Mouse (Mus musculus): Measurements from ENCODE around the gene Ltb. TPM values are rescaled to one million over a fixed set of nuclear protein-coding genes. Genes with fewer than 3 reads are reported as not detected.

The Ltb gene
- total and polyA plus RNA-seq, 2 experiments from 2014 or later, result 0.27 to 0.33 TPM

GRCm38 (mm10) chr17:35241305-35242014 is 47.2 kb downstream of the Ltb start, which contains the start of gene Ddx39b:
TSS of gene Ddx39b (plus strand) at chr17:35241746.
- peak; percentile 98 for DNase-seq (ENCODE audit: low spot score)
- no peaks in the 10 kb centered on the region for H3K9me3 ChIP-seq (replicated peaks; ENCODE audit: control insufficient read depth, low read length)
- peak within 1 kb of the TSS; percentile 77 for H3K4me2 ChIP-seq (ENCODE audit: low read depth, low read length)
- peak within 1 kb of the TSS; percentile 100 for H3K27ac ChIP-seq (ENCODE audit: low read depth)
- ATAC-seq (ENCODE audit: insufficient read depth, low read depth), result peak; percentile 87
- H3K9ac ChIP-seq (replicated peaks; ENCODE audit: low read depth, low read length), result peak within 1 kb of the TSS; percentile 98
- peaks cover 33% of the 10 kb centered on the region for H3K36me3 ChIP-seq (replicated peaks; ENCODE audit: control insufficient read depth, insufficient read depth, low read length)
- under 1% methylated on average over 65 of the region's 69 CpGs for WGBS
- peak within 1 kb of the TSS; percentile 90 for H3K4me3 ChIP-seq (ENCODE audit: low read depth, low read length)
- no peak for TF ChIP-seq CTCF (IDR thresholded peaks at IDR 0.05; ENCODE audit: low read depth)
- peak; percentile 96; the same call in 1 of the 2 replicates for TF ChIP-seq EP300 (IDR thresholded peaks at IDR 0.05; ENCODE audit: low read depth)
- H3K4me1 ChIP-seq (ENCODE audit: control insufficient read depth, insufficient read depth), result peaks cover 24% of the 10 kb centered on the region
- no peaks in the 10 kb centered on the region for H3K27me3 ChIP-seq (ENCODE audit: control insufficient read depth, insufficient read depth, low read length)

- ATAC-seq (ENCODE audit: insufficient read depth, low read depth), result peak; percentile 43
- under 1% methylated on average over 55 of the region's 55 CpGs for WGBS
- Histone ChIP-seq H3K9ac (replicated peaks; ENCODE audit: low read depth, low read length) (peak overlapping the region; percentile 98), H3K27me3 (ENCODE audit: control insufficient read depth, insufficient read depth, low read length) (no peaks in the 10 kb centered on the region), H3K4me1 (ENCODE audit: control insufficient read depth, insufficient read depth) (peaks cover 24% of the 10 kb centered on the region), H3K36me3 (replicated peaks; ENCODE audit: control insufficient read depth, insufficient read depth, low read length) (peaks cover 42% of the 10 kb centered on the region), H3K9me3 (replicated peaks; ENCODE audit: control insufficient read depth, low read length) (no peaks in the 10 kb centered on the region), H3K27ac (ENCODE audit: low read depth) (peak overlapping the region; percentile 100), H3K4me3 (ENCODE audit: low read depth, low read length) (peak overlapping the region; percentile 90), H3K4me2 (ENCODE audit: low read depth, low read length) (peak overlapping the region; percentile 77)
- peak; percentile 76 for DNase-seq (ENCODE audit: low spot score)
- TF ChIP-seq EP300 (IDR thresholded peaks at IDR 0.05; ENCODE audit: low read depth) (no peak; the same call in 1 of the 2 replicates), CTCF (IDR thresholded peaks at IDR 0.05; ENCODE audit: low read depth) (no peak)
Observed at GRCm38 (mm10) chr17:35242015-35242941, 48.0 kb downstream of the Ltb start.

- no peak for ATAC-seq (ENCODE audit: insufficient read depth, low read depth)
- Histone ChIP-seq H3K27ac (ENCODE audit: low read depth) (peak overlapping the region; percentile 100), H3K4me1 (ENCODE audit: control insufficient read depth, insufficient read depth) (peaks cover 24% of the 10 kb centered on the region), H3K27me3 (ENCODE audit: control insufficient read depth, insufficient read depth, low read length) (no peaks in the 10 kb centered on the region), H3K36me3 (replicated peaks; ENCODE audit: control insufficient read depth, insufficient read depth, low read length) (peaks cover 50% of the 10 kb centered on the region), H3K9me3 (replicated peaks; ENCODE audit: control insufficient read depth, low read length) (no peaks in the 10 kb centered on the region), H3K9ac (replicated peaks; ENCODE audit: low read depth, low read length) (peak overlapping the region; percentile 98), H3K4me3 (ENCODE audit: low read depth, low read length) (peak overlapping the region; percentile 90), H3K4me2 (ENCODE audit: low read depth, low read length) (peak overlapping the region; percentile 77)
- 0 out of 2 replicates have a peak, but pooled peaks have one; percentile 7 for TF ChIP-seq CTCF (IDR thresholded peaks at IDR 0.05; ENCODE audit: low read depth)
- no peak for TF ChIP-seq EP300 (IDR thresholded peaks at IDR 0.05; ENCODE audit: low read depth)
- no peak for DNase-seq (ENCODE audit: low spot score)
- 4% methylated on average over 16 of the region's 16 CpGs for WGBS
Observed at GRCm38 (mm10) chr17:35243086-35243485, 48.8 kb downstream of the Ltb start.

- no peak overlapping the region for H3K4me2 ChIP-seq (ENCODE audit: low read depth, low read length)
- no peak overlapping the region for H3K4me3 ChIP-seq (ENCODE audit: low read depth, low read length)
- no peak for DNase-seq (ENCODE audit: low spot score)
- H3K27ac ChIP-seq (ENCODE audit: low read depth), result no peak overlapping the region
- TF ChIP-seq CTCF (IDR thresholded peaks at IDR 0.05; ENCODE audit: low read depth) (no peak), EP300 (IDR thresholded peaks at IDR 0.05; ENCODE audit: low read depth) (no peak)
- peaks cover 24% of the 10 kb centered on the region for H3K4me1 ChIP-seq (ENCODE audit: control insufficient read depth, insufficient read depth)
- no peaks in the 10 kb centered on the region for H3K9me3 ChIP-seq (replicated peaks; ENCODE audit: control insufficient read depth, low read length)
- H3K27me3 ChIP-seq (ENCODE audit: control insufficient read depth, insufficient read depth, low read length), result no peaks in the 10 kb centered on the region
- ATAC-seq (ENCODE audit: insufficient read depth, low read depth), result no peak
- H3K36me3 ChIP-seq (replicated peaks; ENCODE audit: control insufficient read depth, insufficient read depth, low read length), result peaks cover 69% of the 10 kb centered on the region
- 43% methylated on average over 2 of the region's 2 CpGs for WGBS
- no peak overlapping the region for H3K9ac ChIP-seq (replicated peaks; ENCODE audit: low read depth, low read length)
Observed at GRCm38 (mm10) chr17:35244999-35245398, 50.8 kb downstream of the Ltb start.

Small RNA genes lying within 50 kb of the gene (microRNA-seq; reads per million reads assigned to microRNA genes)
- not detected for gene Mir6973a
- gene Mir6974, result not detected
- gene Mir6975, result 2.5 reads per million, percentile 9 among the genes with 10 or more reads in this experiment

Other genes with a start within 250 kb of the Ltb start
Only the 30 nearest of the 39 such genes appear.
- 0.77 and 0.92 TPM in 2 replicates for gene Vwa7, start 177.9 kb upstream of the Ltb start, total RNA-seq (2014; rRNA removed; ENCODE audit: low replicate concordance)
- 0.43 and 0.63 TPM in 2 replicates for gene Vwa7, start 177.9 kb upstream of the Ltb start, polyA plus RNA-seq (2015; fragmentation: Nextera tagmentation; extraction: Ambion mirVana)
- 2.1 and 9.6 TPM in 2 replicates for gene Sapcd1, start 166.4 kb upstream of the Ltb start, total RNA-seq (2014; rRNA removed; ENCODE audit: low replicate concordance)
- 0.77 and 1.2 TPM in 2 replicates for gene Sapcd1, start 166.4 kb upstream of the Ltb start, polyA plus RNA-seq (2015; fragmentation: Nextera tagmentation; extraction: Ambion mirVana)
- gene Msh5, start 147.7 kb upstream of the Ltb start, total RNA-seq (2014; rRNA removed; ENCODE audit: low replicate concordance), result 1.2 and 5.0 TPM in 2 replicates
- 1.4 and 1.7 TPM in 2 replicates for gene Msh5, start 147.7 kb upstream of the Ltb start, polyA plus RNA-seq (2015; fragmentation: Nextera tagmentation; extraction: Ambion mirVana)
- gene Clic1, start 144.5 kb upstream of the Ltb start, total RNA-seq (2014; rRNA removed; ENCODE audit: low replicate concordance), result 194 and 223 TPM in 2 replicates
- 203 and 205 TPM in 2 replicates for gene Clic1, start 144.5 kb upstream of the Ltb start, polyA plus RNA-seq (2015; fragmentation: Nextera tagmentation; extraction: Ambion mirVana)
- gene Ddah2, start 135.4 kb upstream of the Ltb start, total RNA-seq (2014; rRNA removed; ENCODE audit: low replicate concordance), result 97.1 and 114 TPM in 2 replicates
- 128 and 130 TPM in 2 replicates for gene Ddah2, start 135.4 kb upstream of the Ltb start, polyA plus RNA-seq (2015; fragmentation: Nextera tagmentation; extraction: Ambion mirVana)
- not detected in 2 replicates for gene Ly6g6c, start 129.1 kb upstream of the Ltb start, total RNA-seq (2014; rRNA removed; ENCODE audit: low replicate concordance)
- not detected in 2 replicates for gene Ly6g6c, start 129.1 kb upstream of the Ltb start, polyA plus RNA-seq (2015; fragmentation: Nextera tagmentation; extraction: Ambion mirVana)
- gene Mpig6b, start 128.3 kb upstream of the Ltb start, total RNA-seq (2014; rRNA removed; ENCODE audit: low replicate concordance), result 0.15 TPM in 1 of 2 replicates, not detected in the other
- gene Mpig6b, start 128.3 kb upstream of the Ltb start, polyA plus RNA-seq (2015; fragmentation: Nextera tagmentation; extraction: Ambion mirVana), result 0.15 and 0.16 TPM in 2 replicates
- 1.6 TPM in 1 of 2 replicates, not detected in the other for gene Ly6g6e, start 117.5 kb upstream of the Ltb start, total RNA-seq (2014; rRNA removed; ENCODE audit: low replicate concordance)
- gene Ly6g6e, start 117.5 kb upstream of the Ltb start, polyA plus RNA-seq (2015; fragmentation: Nextera tagmentation; extraction: Ambion mirVana), result 0.22 and 0.32 TPM in 2 replicates
- 3.8 TPM in 1 of 2 replicates, not detected in the other for gene Ly6g6d, start 116.4 kb upstream of the Ltb start, total RNA-seq (2014; rRNA removed; ENCODE audit: low replicate concordance)
- 3.0 and 3.3 TPM in 2 replicates for gene Ly6g6d, start 116.4 kb upstream of the Ltb start, polyA plus RNA-seq (2015; fragmentation: Nextera tagmentation; extraction: Ambion mirVana)
- not detected in 2 replicates for gene Ly6g6f, start 108.8 kb upstream of the Ltb start, total RNA-seq (2014; rRNA removed; ENCODE audit: low replicate concordance)
- 0.10 TPM in 1 of 2 replicates, not detected in the other for gene Ly6g6f, start 108.8 kb upstream of the Ltb start, polyA plus RNA-seq (2015; fragmentation: Nextera tagmentation; extraction: Ambion mirVana)
- 74.3 and 131 TPM in 2 replicates for gene Abhd16a, start 105.2 kb upstream of the Ltb start, total RNA-seq (2014; rRNA removed; ENCODE audit: low replicate concordance)
- gene Abhd16a, start 105.2 kb upstream of the Ltb start, polyA plus RNA-seq (2015; fragmentation: Nextera tagmentation; extraction: Ambion mirVana), result 73.2 and 74.1 TPM in 2 replicates
- not detected in 2 replicates for gene Ly6g5c, start 86.2 kb upstream of the Ltb start, total RNA-seq (2014; rRNA removed; ENCODE audit: low replicate concordance)
- gene Ly6g5c, start 86.2 kb upstream of the Ltb start, polyA plus RNA-seq (2015; fragmentation: Nextera tagmentation; extraction: Ambion mirVana), result 0.25 and 0.26 TPM in 2 replicates
- 0.97 TPM in 1 of 2 replicates, not detected in the other for gene Ly6g5b, start 79.0 kb upstream of the Ltb start, total RNA-seq (2014; rRNA removed; ENCODE audit: low replicate concordance)
- gene Ly6g5b, start 79.0 kb upstream of the Ltb start, polyA plus RNA-seq (2015; fragmentation: Nextera tagmentation; extraction: Ambion mirVana), result 0.30 TPM in 1 of 2 replicates, not detected in the other
- gene Gpank1, start 73.0 kb upstream of the Ltb start, total RNA-seq (2014; rRNA removed; ENCODE audit: low replicate concordance), result 4.2 and 24.1 TPM in 2 replicates
- 9.1 and 9.6 TPM in 2 replicates for gene Gpank1, start 73.0 kb upstream of the Ltb start, polyA plus RNA-seq (2015; fragmentation: Nextera tagmentation; extraction: Ambion mirVana)
- 239 and 244 TPM in 2 replicates for gene Csnk2b, start 72.4 kb upstream of the Ltb start, total RNA-seq (2014; rRNA removed; ENCODE audit: low replicate concordance)
- 232 and 241 TPM in 2 replicates for gene Csnk2b, start 72.4 kb upstream of the Ltb start, polyA plus RNA-seq (2015; fragmentation: Nextera tagmentation; extraction: Ambion mirVana)
- gene D17H6S53E, start 68.1 kb upstream of the Ltb start, total RNA-seq (2014; rRNA removed; ENCODE audit: low replicate concordance), result 22.3 and 135 TPM in 2 replicates
- gene D17H6S53E, start 68.1 kb upstream of the Ltb start, polyA plus RNA-seq (2015; fragmentation: Nextera tagmentation; extraction: Ambion mirVana), result 16.4 and 17.3 TPM in 2 replicates
- gene Apom, start 62.4 kb upstream of the Ltb start, total RNA-seq (2014; rRNA removed; ENCODE audit: low replicate concordance), result not detected in 2 replicates
- 0.11 TPM in 2 replicates for gene Apom, start 62.4 kb upstream of the Ltb start, polyA plus RNA-seq (2015; fragmentation: Nextera tagmentation; extraction: Ambion mirVana)
- gene Bag6, start 59.3 kb upstream of the Ltb start, total RNA-seq (2014; rRNA removed; ENCODE audit: low replicate concordance), result 188 and 235 TPM in 2 replicates
- 35.6 and 37.7 TPM in 2 replicates for gene Bag6, start 59.3 kb upstream of the Ltb start, polyA plus RNA-seq (2015; fragmentation: Nextera tagmentation; extraction: Ambion mirVana)
- gene Prrc2a, start 29.5 kb upstream of the Ltb start, total RNA-seq (2014; rRNA removed; ENCODE audit: low replicate concordance), result 99.2 and 120 TPM in 2 replicates
- gene Prrc2a, start 29.5 kb upstream of the Ltb start, polyA plus RNA-seq (2015; fragmentation: Nextera tagmentation; extraction: Ambion mirVana), result 56.6 and 60.7 TPM in 2 replicates
- gene Aif1, start 18.4 kb upstream of the Ltb start, total RNA-seq (2014; rRNA removed; ENCODE audit: low replicate concordance), result 1.8 TPM in 1 of 2 replicates, not detected in the other
- 6.5 and 7.5 TPM in 2 replicates for gene Aif1, start 18.4 kb upstream of the Ltb start, polyA plus RNA-seq (2015; fragmentation: Nextera tagmentation; extraction: Ambion mirVana)
- gene Lst1, start 6.0 kb upstream of the Ltb start, total RNA-seq (2014; rRNA removed; ENCODE audit: low replicate concordance), result 6.6 and 52.7 TPM in 2 replicates
- gene Lst1, start 6.0 kb upstream of the Ltb start, polyA plus RNA-seq (2015; fragmentation: Nextera tagmentation; extraction: Ambion mirVana), result 7.0 and 9.7 TPM in 2 replicates
- gene Tnf, start 7.6 kb downstream of the Ltb start, total RNA-seq (2014; rRNA removed; ENCODE audit: low replicate concordance), result 0.53 TPM in 1 of 2 replicates, not detected in the other
- 0.12 and 0.21 TPM in 2 replicates for gene Tnf, start 7.6 kb downstream of the Ltb start, polyA plus RNA-seq (2015; fragmentation: Nextera tagmentation; extraction: Ambion mirVana)
- not detected in 2 replicates for gene Lta, start 10.9 kb downstream of the Ltb start, total RNA-seq (2014; rRNA removed; ENCODE audit: low replicate concordance)
- gene Lta, start 10.9 kb downstream of the Ltb start, polyA plus RNA-seq (2015; fragmentation: Nextera tagmentation; extraction: Ambion mirVana), result not detected in 2 replicates
- 0.93 TPM in 1 of 2 replicates, not detected in the other for gene Gm16181, start 26.4 kb downstream of the Ltb start, total RNA-seq (2014; rRNA removed; ENCODE audit: low replicate concordance)
- gene Gm16181, start 26.4 kb downstream of the Ltb start, polyA plus RNA-seq (2015; fragmentation: Nextera tagmentation; extraction: Ambion mirVana), result 0.81 and 0.87 TPM in 2 replicates
- 3.2 and 3.7 TPM in 2 replicates for gene Atp6v1g2, start 39.2 kb downstream of the Ltb start, total RNA-seq (2014; rRNA removed; ENCODE audit: low replicate concordance)
- gene Atp6v1g2, start 39.2 kb downstream of the Ltb start, polyA plus RNA-seq (2015; fragmentation: Nextera tagmentation; extraction: Ambion mirVana), result 10.6 and 10.7 TPM in 2 replicates
- 14.3 and 33.4 TPM in 2 replicates for gene Nfkbil1, start 41.4 kb downstream of the Ltb start, total RNA-seq (2014; rRNA removed; ENCODE audit: low replicate concordance)
- 6.7 and 7.0 TPM in 2 replicates for gene Nfkbil1, start 41.4 kb downstream of the Ltb start, polyA plus RNA-seq (2015; fragmentation: Nextera tagmentation; extraction: Ambion mirVana)
- gene Ddx39b, start 47.3 kb downstream of the Ltb start, total RNA-seq (2014; rRNA removed; ENCODE audit: low replicate concordance), result 148 and 162 TPM in 2 replicates
- 131 TPM in 2 replicates for gene Ddx39b, start 47.3 kb downstream of the Ltb start, polyA plus RNA-seq (2015; fragmentation: Nextera tagmentation; extraction: Ambion mirVana)
- gene H2-D1, start 68.3 kb downstream of the Ltb start, total RNA-seq (2014; rRNA removed; ENCODE audit: low replicate concordance), result 65.4 and 104 TPM in 2 replicates
- gene H2-D1, start 68.3 kb downstream of the Ltb start, polyA plus RNA-seq (2015; fragmentation: Nextera tagmentation; extraction: Ambion mirVana), result 105 and 113 TPM in 2 replicates
- not detected in 2 replicates for gene H2-Q1, start 126.0 kb downstream of the Ltb start, total RNA-seq (2014; rRNA removed; ENCODE audit: low replicate concordance)
- not detected in 2 replicates for gene H2-Q1, start 126.0 kb downstream of the Ltb start, polyA plus RNA-seq (2015; fragmentation: Nextera tagmentation; extraction: Ambion mirVana)
- gene H2-Q2, start 147.8 kb downstream of the Ltb start, total RNA-seq (2014; rRNA removed; ENCODE audit: low replicate concordance), result not detected in 2 replicates
- 0.14 and 0.22 TPM in 2 replicates for gene H2-Q2, start 147.8 kb downstream of the Ltb start, polyA plus RNA-seq (2015; fragmentation: Nextera tagmentation; extraction: Ambion mirVana)

Measured in heart, postnatal 0 days (tissue).